Mouse (Mus musculus) forebrain, embryonic 16.5 days (tissue): ENCODE data around the gene Cacna1e. TPM values are rescaled to one million over a fixed set of nuclear protein-coding genes. Genes with fewer than 3 reads are reported as not detected.

ENCODE experiments used
- ATAC-seq: fragments of 200-750 bp; cut with Nextera tagmentation; 2 replicates; pipeline ENCODE4 v1.8.0; 2017; ENCODE audit warnings: mild to moderate bottlenecking, moderate library complexity
- H3K27ac ChIP-seq: fragments of 300-500 bp; sonication (generic); 2 replicates; pipeline ENCODE4 v1.5.1; 2014; ENCODE audit warnings: low read length, control low read depth
- H3K27me3 ChIP-seq: fragments of 300-500 bp; sonication (generic); replicated peaks from 2 replicates; pipeline ENCODE4 v1.6.1; 2014; ENCODE audit warnings: low read length; ENCODE audit not compliant: control insufficient read depth, insufficient read depth
- H3K36me3 ChIP-seq: fragments of 300-500 bp; sonication (generic); 2 replicates; pipeline ENCODE4 v1.6.1; 2014; ENCODE audit not compliant: control insufficient read depth, insufficient read depth
- H3K4me1 ChIP-seq: fragments of 300-500 bp; sonication (generic); replicated peaks from 2 replicates; pipeline ENCODE4 v1.6.1; 2014; ENCODE audit warnings: low read length; ENCODE audit not compliant: control insufficient read depth, insufficient read depth
- H3K4me2 ChIP-seq: fragments of 300-500 bp; sonication (generic); 2 replicates; pipeline ENCODE4 v1.6.1; 2014; ENCODE audit warnings: mild to moderate bottlenecking, low read length, control low read depth
- H3K4me3 ChIP-seq: fragments of 300-500 bp; sonication (generic); replicated peaks from 2 replicates; pipeline ENCODE4 v1.5.1; 2014; ENCODE audit warnings: mild to moderate bottlenecking, low read length, control low read depth
- H3K9ac ChIP-seq: fragments of 300-500 bp; sonication (generic); replicated peaks from 2 replicates; pipeline ENCODE4 v1.6.1; 2014; ENCODE audit warnings: low read depth, low read length, control low read depth
- H3K9me3 ChIP-seq: fragments of 300-500 bp; sonication (generic); 2 replicates; pipeline ENCODE4 v1.6.1; 2016; ENCODE audit warnings: low read length; ENCODE audit not compliant: control insufficient read depth
- whole genome bisulfite sequencing: fragments of 180-500 bp; shearing (Covaris S2); extraction: QIAGEN DNeasy Blood & Tissue Kit; methylation state at CpG from one replicate; pipeline ENCODE4 v1.1.7; 2014; 5-methylcytosine and 5-hydroxymethylcytosine counted together
- polyA plus RNA-seq: library from polyadenylated mRNA; unstranded; fragments of >200 nt; fragmentation: Nextera tagmentation; extraction: Ambion mirVana; gene quantifications from 2 replicates; pipeline ENCODE4 v1.2.1, GENCODE M21; 2015

Cacna1e gene
- polyA plus RNA-seq, 1 experiment from 2014 or later, result 18.9 TPM

DNA sequence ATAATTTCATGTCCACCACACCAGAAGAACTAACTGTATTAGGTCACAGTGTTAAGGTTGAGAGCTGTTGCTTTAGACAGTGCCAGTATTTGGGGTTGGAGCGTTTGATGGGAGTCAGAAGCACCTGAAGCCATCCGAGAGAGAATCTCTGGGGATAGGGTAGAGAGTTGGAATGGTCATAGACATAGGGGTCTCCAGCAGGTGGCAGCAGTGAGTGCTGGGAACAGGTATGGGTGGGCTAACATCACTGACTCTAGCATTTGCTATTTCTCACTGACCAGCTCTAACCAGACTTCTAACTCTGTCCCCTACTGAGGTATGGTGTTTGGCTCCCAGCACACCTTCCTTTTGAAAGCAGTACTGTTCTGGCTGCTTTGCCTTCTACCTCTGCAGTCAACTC is 87.6 kb downstream of the Cacna1e start:
- H3K9ac ChIP-seq, result no peak overlapping the region
- H3K27me3 ChIP-seq, result no peaks in the 10 kb centered on the region
- H3K36me3 ChIP-seq, result no peaks in the 10 kb centered on the region
- no peak overlapping the region for H3K4me3 ChIP-seq
- H3K27ac ChIP-seq, result no peak overlapping the region
- 54% methylated on average over 2 of the region's 2 CpGs for WGBS
- peaks cover 6% of the 10 kb centered on the region; the same call in 1 of the 2 replicates for H3K4me1 ChIP-seq
- H3K9me3 ChIP-seq, result no peaks in the 10 kb centered on the region
- no peak for ATAC-seq
- H3K4me2 ChIP-seq, result no peak overlapping the region

DNA sequence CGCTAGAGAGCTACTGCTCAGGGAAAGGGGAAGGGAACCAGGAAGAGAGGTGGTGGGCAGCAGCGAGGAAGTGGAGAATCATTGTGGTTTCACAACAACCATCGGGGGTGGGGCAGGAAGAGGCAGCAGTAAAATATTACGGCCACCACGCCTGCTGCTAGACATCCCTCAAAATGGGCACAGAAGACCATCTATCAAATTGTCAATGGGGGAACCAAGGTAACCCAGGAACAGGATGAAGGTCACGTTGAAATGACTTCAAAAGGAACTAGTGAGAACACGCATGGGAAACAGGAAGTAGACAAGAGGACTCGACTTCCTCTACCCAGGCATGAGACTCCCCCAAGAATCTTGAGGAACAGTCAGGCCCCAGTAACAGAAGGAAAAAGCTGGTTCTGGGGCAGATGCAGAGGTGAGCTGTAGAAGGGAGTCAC is 89.8 kb downstream of the Cacna1e start:
- Histone ChIP-seq H3K9me3 (no peaks in the 10 kb centered on the region), H3K4me1 (peaks cover 10% of the 10 kb centered on the region; the same call in 1 of the 2 replicates), H3K4me3 (no peak overlapping the region), H3K4me2 (no peak overlapping the region), H3K27me3 (no peaks in the 10 kb centered on the region), H3K27ac (no peak overlapping the region), H3K9ac (no peak overlapping the region), H3K36me3 (no peaks in the 10 kb centered on the region)
- 92% methylated on average over 8 of the region's 8 CpGs for WGBS
- no peak for ATAC-seq

- WGBS, result 43% methylated on average over 13 of the region's 13 CpGs
- Histone ChIP-seq H3K4me1 (peaks cover 10% of the 10 kb centered on the region; the same call in 1 of the 2 replicates), H3K27ac (peak overlapping the region; percentile 67), H3K9me3 (no peaks in the 10 kb centered on the region), H3K9ac (0 out of 2 replicates have a peak overlapping the region, but pooled peaks have one; percentile 2), H3K36me3 (no peaks in the 10 kb centered on the region), H3K4me2 (no peak overlapping the region), H3K27me3 (no peaks in the 10 kb centered on the region), H3K4me3 (no peak overlapping the region)
- peak; percentile 57 for ATAC-seq
Measured at GRCm38 (mm10) chr1:154791544-154792174, 92.6 kb downstream of the Cacna1e start.

DNA sequence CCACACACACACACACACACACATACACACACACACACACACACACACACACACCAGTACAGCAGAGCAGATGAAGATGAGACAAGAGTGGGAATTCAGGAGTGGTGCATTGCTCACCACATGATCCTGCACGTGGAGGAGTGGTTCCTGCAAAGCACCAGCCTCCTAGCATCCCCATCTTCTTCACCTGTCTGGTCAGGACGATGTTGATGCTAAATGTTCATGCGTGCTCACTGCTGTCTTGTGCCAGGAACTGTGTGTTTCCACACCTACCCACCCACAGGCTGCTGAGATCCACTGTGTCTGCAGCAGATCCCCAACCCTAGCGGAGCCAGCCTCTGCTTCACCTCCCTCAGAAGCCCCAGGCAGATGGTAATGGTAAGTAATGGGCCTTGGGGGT is 95.8 kb downstream of the Cacna1e start:
- Histone ChIP-seq H3K4me2 (no peak overlapping the region), H3K27me3 (no peaks in the 10 kb centered on the region), H3K27ac (no peak overlapping the region), H3K4me3 (no peak overlapping the region), H3K9ac (no peak overlapping the region), H3K9me3 (no peaks in the 10 kb centered on the region), H3K36me3 (no peaks in the 10 kb centered on the region), H3K4me1 (peaks cover 14% of the 10 kb centered on the region)
- no peak for ATAC-seq
- WGBS, result 79% methylated on average over 4 of the region's 4 CpGs

DNA sequence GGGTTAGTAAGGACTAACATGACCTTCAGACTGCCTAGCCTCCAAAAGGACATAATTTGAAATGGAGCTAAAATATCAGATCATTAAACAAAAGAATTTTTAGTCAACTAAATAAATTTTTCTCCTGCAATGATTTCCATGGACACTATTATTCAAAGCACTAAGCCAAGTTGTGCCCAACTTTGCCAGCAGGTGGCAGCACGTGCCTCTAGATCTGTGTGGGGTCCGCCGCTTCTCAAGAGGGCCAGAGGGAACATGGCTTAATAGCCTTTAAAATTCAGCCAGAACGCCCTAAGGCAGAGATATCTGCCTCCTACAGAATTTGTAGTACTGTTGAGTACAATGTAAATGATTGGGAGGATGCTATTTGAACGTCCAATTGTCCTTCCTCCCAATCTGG is 96.2 kb downstream of the Cacna1e start:
- ATAC-seq, result peak; percentile 37; the same call in 1 of the 2 replicates
- H3K27ac ChIP-seq, result no peak overlapping the region
- H3K36me3 ChIP-seq, result no peaks in the 10 kb centered on the region
- no peak overlapping the region for H3K4me2 ChIP-seq
- H3K9ac ChIP-seq, result no peak overlapping the region
- 7% methylated on average over 5 of the region's 5 CpGs for WGBS
- H3K4me3 ChIP-seq, result no peak overlapping the region
- H3K9me3 ChIP-seq, result no peaks in the 10 kb centered on the region
- peaks cover 14% of the 10 kb centered on the region for H3K4me1 ChIP-seq
- no peaks in the 10 kb centered on the region for H3K27me3 ChIP-seq

- Histone ChIP-seq H3K27me3 (no peaks in the 10 kb centered on the region), H3K27ac (no peak overlapping the region), H3K4me2 (no peak overlapping the region), H3K4me1 (peaks cover 14% of the 10 kb centered on the region), H3K9ac (no peak overlapping the region), H3K36me3 (no peaks in the 10 kb centered on the region), H3K4me3 (no peak overlapping the region), H3K9me3 (no peaks in the 10 kb centered on the region)
- no peak for ATAC-seq
- 70% methylated on average over 5 of the region's 5 CpGs for WGBS
Measured at GRCm38 (mm10) chr1:154787418-154787817, 96.9 kb downstream of the Cacna1e start.

DNA sequence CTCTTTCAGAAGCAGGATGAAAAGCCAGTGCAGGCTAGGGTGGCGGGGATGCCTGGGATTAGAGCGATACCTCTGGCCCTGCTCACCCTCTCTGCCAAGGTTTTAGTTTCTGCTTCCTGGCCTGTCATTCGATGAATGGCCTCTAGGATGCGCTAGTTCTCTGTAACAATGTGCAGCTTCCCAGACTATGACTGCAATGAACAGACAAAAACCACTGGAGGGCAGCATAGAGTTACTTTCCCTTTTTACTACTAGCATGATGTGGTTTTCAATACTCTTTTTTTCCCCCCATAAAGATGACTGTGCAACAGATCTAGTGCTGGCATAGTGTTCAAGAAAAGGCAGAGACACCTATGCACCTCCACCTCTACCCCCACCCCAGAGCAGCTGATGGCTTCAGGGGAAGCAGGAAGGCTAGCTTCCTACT is 98.0 kb downstream of the Cacna1e start:
- WGBS, result 7% methylated on average over 4 of the region's 4 CpGs
- H3K9ac ChIP-seq, result no peak overlapping the region
- H3K27me3 ChIP-seq, result no peaks in the 10 kb centered on the region
- peaks cover 8% of the 10 kb centered on the region for H3K4me1 ChIP-seq
- H3K36me3 ChIP-seq, result no peaks in the 10 kb centered on the region
- H3K4me3 ChIP-seq, result no peak overlapping the region
- no peak overlapping the region for H3K27ac ChIP-seq
- no peak overlapping the region for H3K4me2 ChIP-seq
- no peaks in the 10 kb centered on the region for H3K9me3 ChIP-seq
- peak; percentile 49 for ATAC-seq

DNA sequence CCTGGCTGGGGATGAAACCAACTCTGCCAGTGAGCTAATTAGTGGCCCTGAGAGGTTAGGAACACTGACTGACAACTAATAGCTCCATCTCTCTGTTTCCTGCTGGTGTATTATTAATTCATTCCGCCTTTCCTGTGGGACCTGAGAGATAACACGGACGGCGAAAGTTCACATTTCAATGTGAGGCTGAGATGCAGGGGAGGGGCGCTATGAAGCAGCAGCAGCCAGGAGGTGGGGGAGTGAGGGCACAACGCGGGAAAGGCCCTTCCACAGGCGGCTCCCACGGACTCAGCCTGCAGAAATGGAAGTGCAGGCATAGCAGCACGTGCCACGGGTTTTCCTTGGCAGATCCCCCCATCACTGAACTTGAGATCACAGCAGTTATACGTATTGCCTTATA is 99.4 kb downstream of the Cacna1e start:
- no peak overlapping the region for H3K27ac ChIP-seq
- H3K9me3 ChIP-seq, result no peaks in the 10 kb centered on the region
- H3K36me3 ChIP-seq, result no peaks in the 10 kb centered on the region
- no peaks in the 10 kb centered on the region for H3K27me3 ChIP-seq
- no peak overlapping the region for H3K9ac ChIP-seq
- H3K4me3 ChIP-seq, result no peak overlapping the region
- ATAC-seq, result no peak
- WGBS, result 22% methylated on average over 12 of the region's 12 CpGs
- peaks cover 4% of the 10 kb centered on the region; the same call in 1 of the 2 replicates for H3K4me1 ChIP-seq
- no peak overlapping the region for H3K4me2 ChIP-seq

GRCm38 (mm10) chr1:154783521-154783920 is 100.8 kb downstream of the Cacna1e start:
- Histone ChIP-seq H3K36me3 (no peaks in the 10 kb centered on the region), H3K9ac (no peak overlapping the region), H3K27ac (no peak overlapping the region), H3K4me2 (no peak overlapping the region), H3K4me3 (no peak overlapping the region), H3K9me3 (no peaks in the 10 kb centered on the region), H3K4me1 (peaks cover 4% of the 10 kb centered on the region; the same call in 1 of the 2 replicates), H3K27me3 (no peaks in the 10 kb centered on the region)
- 81% methylated on average over 1 of the region's 1 CpGs for WGBS
- ATAC-seq, result no peak
